Mouse (Mus musculus): Measurements from ENCODE around the gene Atf7ip2.
"Not testable (repeated sequence)": the region's sequence is repeated elsewhere in the genome, so short reads cannot be mapped to it uniquely, and the experiment has no call there.

The Atf7ip2 gene

GRCm38 (mm10) chr16:10192679-10193506, at the start of gene Atf7ip2:
Atf7ip2 (plus strand) TSS chr16:10192712.
- peak; percentile 13 for DNase-seq (ENCODE audit: low read depth, low spot score)

- DNase-seq (ENCODE audit: low read depth, low spot score) = no peak
Observed at GRCm38 (mm10) chr16:10143166-10143565, 49.3 kb upstream of the Atf7ip2 start.

- no peak for DNase-seq (ENCODE audit: low read depth, low spot score)
Observed at GRCm38 (mm10) chr16:10147401-10147800, 45.1 kb upstream of the Atf7ip2 start.

GRCm38 (mm10) chr16:10169123-10169905, 23.2 kb upstream of the Atf7ip2 start:
- DNase-seq (ENCODE audit: low read depth, low spot score) = no peak

GRCm38 (mm10) chr16:10170005-10170404, 22.5 kb upstream of the Atf7ip2 start, which contains the start of gene Rpl39l:
Rpl39l (plus strand) TSS chr16:10170226.
- no peak for DNase-seq (ENCODE audit: low read depth, low spot score)

GRCm38 (mm10) chr16:10171276-10171675, 21.2 kb upstream of the Atf7ip2 start:
- DNase-seq (ENCODE audit: low read depth, low spot score) = no peak

GRCm38 (mm10) chr16:10172179-10172820, 20.2 kb upstream of the Atf7ip2 start:
- DNase-seq (ENCODE audit: low read depth, low spot score) = no peak

- not testable (repeated sequence) for DNase-seq (ENCODE audit: low read depth, low spot score)
Observed at GRCm38 (mm10) chr16:10187461-10187860, 5.1 kb upstream of the Atf7ip2 start.

- no peak for DNase-seq (ENCODE audit: low read depth, low spot score)
Observed at GRCm38 (mm10) chr16:10208777-10209176, 16.3 kb downstream of the Atf7ip2 start.

- not testable (repeated sequence) for DNase-seq (ENCODE audit: low read depth, low spot score)
Observed at GRCm38 (mm10) chr16:10216366-10216765, 23.9 kb downstream of the Atf7ip2 start.

GRCm38 (mm10) chr16:10217020-10217419, 24.5 kb downstream of the Atf7ip2 start:
- not testable (repeated sequence) for DNase-seq (ENCODE audit: low read depth, low spot score)

GRCm38 (mm10) chr16:10227361-10227760, 34.8 kb downstream of the Atf7ip2 start:
- DNase-seq (ENCODE audit: low read depth, low spot score) = no peak

GRCm38 (mm10) chr16:10236601-10237000, 44.1 kb downstream of the Atf7ip2 start:
- no peak for DNase-seq (ENCODE audit: low read depth, low spot score)

GRCm38 (mm10) chr16:10253993-10254392, 61.5 kb downstream of the Atf7ip2 start:
- DNase-seq (ENCODE audit: low read depth, low spot score) = no peak

GRCm38 (mm10) chr16:10272256-10272655, 79.7 kb downstream of the Atf7ip2 start:
- no peak for DNase-seq (ENCODE audit: low read depth, low spot score)

- DNase-seq (ENCODE audit: low read depth, low spot score) = no peak
Observed at GRCm38 (mm10) chr16:10274465-10274864, 82.0 kb downstream of the Atf7ip2 start.

- not testable (repeated sequence) for DNase-seq (ENCODE audit: low read depth, low spot score)
Observed at GRCm38 (mm10) chr16:10276778-10277177, 84.3 kb downstream of the Atf7ip2 start.

- DNase-seq (ENCODE audit: low read depth, low spot score) = peak; percentile 56
Observed at GRCm38 (mm10) chr16:10280286-10280951, 87.9 kb downstream of the Atf7ip2 start.

GRCm38 (mm10) chr16:10281890-10282289, 89.4 kb downstream of the Atf7ip2 start:
- no peak for DNase-seq (ENCODE audit: low read depth, low spot score)

GRCm38 (mm10) chr16:10286513-10287268, 94.2 kb downstream of the Atf7ip2 start:
- DNase-seq (ENCODE audit: low read depth, low spot score) = peak; percentile 70

GRCm38 (mm10) chr16:10288115-10288514, 95.6 kb downstream of the Atf7ip2 start:
- DNase-seq (ENCODE audit: low read depth, low spot score) = no peak

Data from telencephalon, adult 2 months (tissue).